Mouse (Mus musculus) hindbrain, embryonic 14.5 days (tissue): ENCODE results near the gene Dzip1. TPM values are rescaled to one million over a fixed set of nuclear protein-coding genes. Genes with fewer than 3 reads are reported as not detected.

Experiments used
- ATAC-seq: fragments of 200-750 bp; cut with Nextera tagmentation; 2 replicates; pipeline ENCODE4 v1.8.0; 2017; ENCODE audit warnings: moderate number of reproducible peaks, mild to moderate bottlenecking, moderate TSS enrichment, moderate library complexity; ENCODE audit not compliant: low FRiP score
- DNase-seq: peaks from one replicate; pipeline ENCODE4 v3.0.0-alpha.2; 2015; ENCODE audit warnings: low spot score
- H3K27ac ChIP-seq: fragments of 300-500 bp; sonication (generic); 2 replicates; pipeline ENCODE4 v1.5.1; 2014; ENCODE audit warnings: mild to moderate bottlenecking, moderate library complexity
- H3K27me3 ChIP-seq: fragments of 300-500 bp; sonication (generic); 2 replicates; pipeline ENCODE4 v1.6.1; 2014; ENCODE audit warnings: mild to moderate bottlenecking, low read length, mixed read lengths; ENCODE audit not compliant: control insufficient read depth, insufficient read depth
- H3K36me3 ChIP-seq: fragments of 300-500 bp; sonication (generic); replicated peaks from 2 replicates; pipeline ENCODE4 v1.6.1; 2014; ENCODE audit not compliant: control insufficient read depth, insufficient read depth
- H3K4me1 ChIP-seq: fragments of 300-500 bp; sonication (generic); replicated peaks from 2 replicates; pipeline ENCODE4 v1.6.1; 2014; ENCODE audit warnings: antibody characterized with exemption, low read length, mixed read lengths; ENCODE audit not compliant: control insufficient read depth, insufficient read depth
- H3K4me2 ChIP-seq: fragments of 300-500 bp; sonication (generic); replicated peaks from 2 replicates; pipeline ENCODE4 v1.6.1; 2014; ENCODE audit warnings: mild to moderate bottlenecking, moderate library complexity
- H3K4me3 ChIP-seq: fragments of 300-500 bp; sonication (generic); replicated peaks from 2 replicates; pipeline ENCODE4 v1.5.1; 2014; ENCODE audit warnings: mild to moderate bottlenecking, low read length
- H3K9ac ChIP-seq: fragments of 300-500 bp; sonication (generic); 2 replicates; pipeline ENCODE4 v1.6.1; 2014
- H3K9me3 ChIP-seq: fragments of 300-500 bp; sonication (generic); 2 replicates; pipeline ENCODE4 v1.6.1; 2016; ENCODE audit warnings: low read length; ENCODE audit not compliant: control insufficient read depth
- WGBS: fragments of 180-500 bp; shearing (Covaris S2); extraction: QIAGEN DNeasy Blood & Tissue Kit; methylation state at CpG from one replicate; pipeline ENCODE4 v1.1.7; 2014; 5-methylcytosine and 5-hydroxymethylcytosine counted together
- polyA plus RNA-seq: library from polyadenylated mRNA; unstranded; fragments of >200 nt; fragmentation: Nextera tagmentation; extraction: Ambion mirVana; gene quantifications from 2 replicates; pipeline ENCODE4 v1.2.1, GENCODE M21; 2014

Gene Dzip1
- polyA plus RNA-seq, 1 experiment from 2014 or later: 105 TPM

- Histone ChIP-seq H3K4me1 (no peaks in the 10 kb centered on the region), H3K36me3 (peaks cover 96% of the 10 kb centered on the region), H3K27me3 (no peaks in the 10 kb centered on the region), H3K27ac (no peak overlapping the region), H3K4me2 (no peak overlapping the region), H3K9me3 (no peaks in the 10 kb centered on the region), H3K4me3 (no peak overlapping the region), H3K9ac (no peak overlapping the region)
- WGBS: 83% methylated on average over 18 of the region's 18 CpGs
- ATAC-seq (no peak), DNase-seq (no peak)
Observed at GRCm38 (mm10) chr14:118883344-118884249, 41.7 kb downstream of the Dzip1 start.

DNA sequence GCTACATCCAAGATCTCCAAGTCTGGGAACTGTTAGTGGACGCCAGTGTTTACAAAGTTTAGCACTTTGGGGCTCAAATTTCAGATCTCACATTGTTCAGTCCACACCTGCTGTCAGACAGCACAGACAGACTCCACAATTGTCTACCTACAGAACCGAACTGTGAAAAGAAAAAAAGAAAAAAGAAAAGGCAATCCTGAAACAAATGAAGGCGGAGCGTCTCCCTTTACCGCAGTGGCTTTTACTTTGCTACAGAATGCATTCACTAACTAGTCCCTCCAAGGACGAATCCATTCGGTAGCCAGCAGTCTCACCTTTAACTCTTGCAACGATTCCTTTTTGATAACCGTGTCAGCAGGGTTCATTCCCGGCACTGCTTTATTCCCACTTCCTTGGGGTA is 44.6 kb downstream of the Dzip1 start:
- no peaks in the 10 kb centered on the region for H3K27me3 ChIP-seq
- ATAC-seq (no peak), DNase-seq (no peak)
- H3K4me3 ChIP-seq: no peak overlapping the region
- H3K4me1 ChIP-seq: no peaks in the 10 kb centered on the region
- no peak overlapping the region for H3K27ac ChIP-seq
- no peak overlapping the region for H3K9ac ChIP-seq
- no peak overlapping the region for H3K4me2 ChIP-seq
- H3K9me3 ChIP-seq: no peaks in the 10 kb centered on the region
- H3K36me3 ChIP-seq: peaks cover 93% of the 10 kb centered on the region
- 87% methylated on average over 10 of the region's 10 CpGs for WGBS

DNA sequence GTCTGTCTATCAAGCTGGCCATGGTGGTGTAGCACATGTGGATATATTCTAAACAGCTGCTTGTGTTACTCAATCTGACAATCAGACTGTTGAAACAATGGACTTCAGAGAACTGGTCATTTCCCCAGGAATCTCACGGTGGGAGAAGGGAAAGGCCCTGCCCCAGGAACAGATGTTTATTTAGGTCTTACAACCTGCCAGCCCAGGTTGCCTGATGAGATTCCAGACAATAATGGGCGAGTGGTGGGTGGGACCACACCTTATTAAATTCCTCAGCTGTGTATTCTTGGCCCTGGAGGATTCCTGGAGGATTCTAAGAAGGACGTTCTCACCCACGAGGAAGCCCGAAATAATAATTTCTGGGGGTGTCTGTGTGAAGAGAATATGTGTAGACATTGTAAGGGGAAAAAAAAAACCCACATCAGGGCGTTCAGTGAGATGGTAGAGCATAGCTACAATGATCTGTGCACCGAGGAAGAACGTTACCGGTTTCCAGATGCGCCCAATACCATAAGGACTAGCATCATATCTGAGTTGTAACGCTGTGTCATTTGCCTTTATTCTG is 46.8 kb downstream of the Dzip1 start:
- no peaks in the 10 kb centered on the region for H3K9me3 ChIP-seq
- WGBS: 91% methylated on average over 11 of the region's 11 CpGs
- peaks cover 92% of the 10 kb centered on the region for H3K36me3 ChIP-seq
- H3K4me1 ChIP-seq: no peaks in the 10 kb centered on the region
- H3K27me3 ChIP-seq: no peaks in the 10 kb centered on the region
- DNase-seq (no peak), ATAC-seq (no peak)
- H3K27ac ChIP-seq: no peak overlapping the region
- H3K4me3 ChIP-seq: no peak overlapping the region
- no peak overlapping the region for H3K9ac ChIP-seq
- H3K4me2 ChIP-seq: no peak overlapping the region

DNA sequence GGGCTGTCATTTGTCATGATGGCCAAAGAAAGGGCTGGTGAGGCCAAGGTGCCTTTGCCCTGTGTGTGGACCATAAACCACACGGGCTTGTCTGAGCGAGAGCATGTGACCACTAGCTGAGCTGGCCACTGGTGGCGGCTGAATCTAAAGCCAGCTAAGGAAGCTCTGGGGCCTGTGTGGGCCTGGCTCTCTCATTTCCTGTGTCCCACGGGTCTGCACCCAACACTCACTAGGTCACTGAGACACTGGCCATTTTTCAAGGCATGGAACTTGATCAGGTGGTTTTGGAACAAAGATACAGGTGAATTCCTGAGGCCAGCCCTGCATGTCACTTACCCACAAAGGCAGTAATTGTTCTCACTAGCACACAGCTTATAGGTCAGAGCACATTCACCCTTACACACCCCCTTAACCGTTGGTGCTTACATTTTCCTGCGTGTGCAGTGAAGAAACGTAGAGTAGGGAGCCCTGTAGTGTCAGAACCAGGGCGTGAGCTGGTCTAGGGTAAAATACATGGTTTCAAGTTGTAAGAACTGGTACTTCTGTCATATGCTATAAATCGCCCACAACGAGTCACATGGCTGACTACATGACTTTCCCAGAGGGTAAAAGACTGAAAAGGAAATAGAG is 50.4 kb downstream of the Dzip1 start:
- peaks cover 62% of the 10 kb centered on the region for H3K36me3 ChIP-seq
- H3K27me3 ChIP-seq: no peaks in the 10 kb centered on the region
- no peak for DNase-seq
- no peak overlapping the region for H3K9ac ChIP-seq
- WGBS: 85% methylated on average over 10 of the region's 10 CpGs
- H3K27ac ChIP-seq: no peak overlapping the region
- H3K4me1 ChIP-seq: no peaks in the 10 kb centered on the region
- no peak overlapping the region for H3K4me3 ChIP-seq
- no peak for ATAC-seq
- H3K9me3 ChIP-seq: no peaks in the 10 kb centered on the region
- no peak overlapping the region for H3K4me2 ChIP-seq

GRCm38 (mm10) chr14:118874126-118874525 is 51.1 kb downstream of the Dzip1 start:
- Histone ChIP-seq H3K36me3 (peaks cover 54% of the 10 kb centered on the region), H3K9ac (no peak overlapping the region)
- WGBS: 94% methylated on average over 4 of the region's 4 CpGs

GRCm38 (mm10) chr14:118869712-118870111 is 55.5 kb downstream of the Dzip1 start:
- no peak overlapping the region for H3K4me2 ChIP-seq
- H3K4me1 ChIP-seq: 0 out of 2 replicates have a peak, but pooled peaks cover 7% of the 10 kb centered on the region
- no peaks in the 10 kb centered on the region for H3K27me3 ChIP-seq
- WGBS: 93% methylated on average over 6 of the region's 6 CpGs
- no peak overlapping the region for H3K9ac ChIP-seq
- no peak for DNase-seq
- H3K9me3 ChIP-seq: no peaks in the 10 kb centered on the region
- H3K27ac ChIP-seq: no peak overlapping the region
- ATAC-seq: no peak
- H3K4me3 ChIP-seq: no peak overlapping the region
- peaks cover 12% of the 10 kb centered on the region for H3K36me3 ChIP-seq

More at GRCm38 (mm10) chr14:118874126-118874525, 51.1 kb downstream of the Dzip1 start:
- Histone ChIP-seq H3K4me2 (no peak overlapping the region), H3K4me1 (no peaks in the 10 kb centered on the region), H3K27ac (no peak overlapping the region), H3K9me3 (no peaks in the 10 kb centered on the region), H3K27me3 (no peaks in the 10 kb centered on the region), H3K4me3 (no peak overlapping the region)
- ATAC-seq (no peak), DNase-seq (no peak)

DNA sequence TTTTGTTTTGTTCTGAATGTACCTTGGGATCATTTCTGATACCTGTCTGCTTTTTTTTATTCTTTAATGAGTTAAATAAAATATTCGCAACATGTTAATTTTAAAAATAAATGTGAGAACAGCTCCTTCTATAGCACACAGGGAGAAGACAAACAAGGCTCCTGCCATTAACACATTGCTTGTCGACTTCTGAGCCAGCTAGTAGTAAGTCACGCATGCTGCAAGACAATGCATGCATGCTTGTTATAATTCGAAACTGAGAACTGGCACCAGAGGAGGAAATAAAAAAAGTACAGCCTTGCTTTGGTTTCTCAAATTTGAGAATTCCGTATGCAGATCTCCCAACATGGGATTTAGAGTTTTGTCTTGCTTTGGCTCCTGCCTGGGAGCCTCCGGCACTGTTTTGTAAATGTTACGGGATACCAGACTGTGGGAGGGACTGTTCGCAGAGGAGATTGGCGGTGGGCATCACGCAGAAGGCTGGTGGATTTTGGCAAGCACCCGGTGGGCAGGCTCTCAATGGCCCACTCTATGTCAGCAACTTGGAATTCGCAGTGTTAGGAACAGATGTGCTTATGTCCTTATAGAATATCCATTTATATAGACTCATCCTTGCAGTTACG is 57.0 kb downstream of the Dzip1 start:
- no peak overlapping the region for H3K4me2 ChIP-seq
- ATAC-seq (peak; percentile 54; the same call in 1 of the 2 replicates), DNase-seq (no peak)
- H3K36me3 ChIP-seq: no peaks in the 10 kb centered on the region
- H3K27ac ChIP-seq: no peak overlapping the region
- H3K9ac ChIP-seq: no peak overlapping the region
- WGBS: 75% methylated on average over 13 of the region's 13 CpGs
- no peak overlapping the region for H3K4me3 ChIP-seq
- no peaks in the 10 kb centered on the region for H3K9me3 ChIP-seq
- 0 out of 2 replicates have a peak, but pooled peaks cover 7% of the 10 kb centered on the region for H3K4me1 ChIP-seq
- H3K27me3 ChIP-seq: no peaks in the 10 kb centered on the region

DNA sequence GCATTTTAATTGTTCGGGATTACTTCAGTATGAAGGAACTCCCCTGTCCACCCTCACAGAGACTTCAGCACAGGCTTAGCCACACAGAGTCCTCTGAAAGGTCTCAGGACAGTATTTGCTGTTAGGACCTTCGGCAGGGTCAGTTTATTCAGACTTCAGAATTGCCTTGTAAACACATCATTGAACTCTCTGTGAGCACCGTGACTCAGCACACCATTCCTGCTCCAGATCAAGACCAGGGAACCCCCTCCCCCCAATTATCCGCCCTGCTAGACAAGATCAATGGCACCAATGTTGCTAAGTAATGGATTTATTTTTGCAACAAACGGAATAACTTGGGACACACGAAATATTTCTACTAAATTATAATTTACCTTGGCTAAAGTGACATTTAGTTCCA is 57.9 kb downstream of the Dzip1 start:
- no peaks in the 10 kb centered on the region for H3K9me3 ChIP-seq
- 59% methylated on average over 6 of the region's 6 CpGs for WGBS
- H3K27me3 ChIP-seq: no peaks in the 10 kb centered on the region
- DNase-seq (no peak), ATAC-seq (no peak)
- no peak overlapping the region for H3K27ac ChIP-seq
- H3K4me1 ChIP-seq: 0 out of 2 replicates have a peak, but pooled peaks cover 7% of the 10 kb centered on the region
- no peaks in the 10 kb centered on the region for H3K36me3 ChIP-seq
- H3K4me2 ChIP-seq: no peak overlapping the region
- no peak overlapping the region for H3K4me3 ChIP-seq
- no peak overlapping the region for H3K9ac ChIP-seq
